In genomic region chr17:87871461-87872126, GRCm38 (mm10) we compare ENCODE assay signal across 20 mouse cellular contexts. TPM values are rescaled to one million over a fixed set of nuclear protein-coding genes. Genes with fewer than 3 reads are reported as not detected.
DNase-seq lines count a peak whose midpoint lies in the region; ATAC-seq and TF ChIP-seq lines count a peak whose summit lies in the region.
"Had no signal": no experiment of that assay in that cellular context is flagged by ENCODE, and none has a peak within 500 bp of the region (broad histone marks: within the 10 kb centered on the region; RNA-seq: fewer than 3 reads in every experiment).

No protein-coding gene starts in this region.

- no peak for ATAC-seq in forebrain, embryonic 11.5 days (replicated peaks; ENCODE audit: low FRiP score)
- ATAC-seq in forebrain, embryonic 13.5 days: no peak
- no peak for ATAC-seq in midbrain, postnatal 0 days (ENCODE audit: low FRiP score)
- ATAC-seq in frontal cortex, adult (ENCODE audit: low TSS enrichment): no peak

- no peak for TF ChIP-seq CTCF in midbrain, postnatal 0 days (IDR thresholded peaks at IDR 0.05)

- H3K4me2 ChIP-seq in forebrain, embryonic 11.5 days (ENCODE audit: low read depth, low read length, severe bottlenecking): no peak overlapping the region
- no peak overlapping the region for H3K4me2 ChIP-seq in forebrain, embryonic 13.5 days
- no peak overlapping the region for H3K4me2 ChIP-seq in midbrain, postnatal 0 days (ENCODE audit: low read depth, low read length, poor library complexity, severe bottlenecking)
- H3K4me2 ChIP-seq: forebrain, embryonic 15.5 days; lung, embryonic 14.5 days; stomach, embryonic 15.5 days had no signal

- no peaks in the 10 kb centered on the region for H3K9me3 ChIP-seq in forebrain, embryonic 11.5 days (ENCODE audit: control insufficient read depth, low read length)
- no peaks in the 10 kb centered on the region for H3K9me3 ChIP-seq in forebrain, embryonic 13.5 days (replicated peaks)
- no peaks in the 10 kb centered on the region for H3K9me3 ChIP-seq in midbrain, embryonic 10.5 days (replicated peaks)
- H3K9me3 ChIP-seq in midbrain, postnatal 0 days (ENCODE audit: low read length): no peaks in the 10 kb centered on the region
- H3K9me3 ChIP-seq: forebrain, embryonic 15.5 days; stomach, embryonic 15.5 days had no signal

- DNase-seq in forebrain, embryonic 11.5 days (ENCODE audit: low spot score): peak; percentile 21
- peak; percentile 7 for DNase-seq in midbrain, embryonic 10.5 days (ENCODE audit: low spot score)
- no peak for DNase-seq in midbrain, postnatal 0 days (ENCODE audit: low spot score)
- DNase-seq in cerebellum, adult 9-10 months: peak; percentile 54
- peak; percentile 8 for DNase-seq in splenic B cell, adult 2 months (ENCODE audit: low read depth, low spot score)
- DNase-seq: heart, postnatal 14 days; lung, embryonic 14.5 days; thymus, postnatal 25 days had no signal

- H3K4me3 ChIP-seq in forebrain, embryonic 11.5 days (ENCODE audit: low read depth, low read length): no peak overlapping the region
- no peak overlapping the region for H3K4me3 ChIP-seq in forebrain, embryonic 13.5 days
- no peak overlapping the region for H3K4me3 ChIP-seq in midbrain, embryonic 10.5 days
- H3K4me3 ChIP-seq in midbrain, postnatal 0 days (ENCODE audit: low read depth, low read length): no peak overlapping the region
- H3K4me3 ChIP-seq: forebrain, embryonic 15.5 days; left cerebral cortex, adult 2 months; stomach, embryonic 15.5 days had no signal

- no peak overlapping the region for H3K9ac ChIP-seq in forebrain, embryonic 11.5 days (ENCODE audit: low read length)
- no peak overlapping the region for H3K9ac ChIP-seq in forebrain, embryonic 13.5 days
- H3K9ac ChIP-seq in midbrain, postnatal 0 days (replicated peaks; ENCODE audit: low read length, poor library complexity, severe bottlenecking): no peak overlapping the region
- H3K9ac ChIP-seq: forebrain, embryonic 15.5 days; lung, embryonic 14.5 days; stomach, embryonic 15.5 days had no signal

- no peaks in the 10 kb centered on the region; the same call in 1 of the 2 replicates for H3K27me3 ChIP-seq in forebrain, embryonic 11.5 days (ENCODE audit: control insufficient read depth, insufficient read depth, low read length)
- H3K27me3 ChIP-seq in forebrain, embryonic 13.5 days: no peaks in the 10 kb centered on the region
- peaks cover 32% of the 10 kb centered on the region for H3K27me3 ChIP-seq in midbrain, embryonic 10.5 days (ENCODE audit: low read depth, poor library complexity, severe bottlenecking)
- no peaks in the 10 kb centered on the region for H3K27me3 ChIP-seq in midbrain, postnatal 0 days (ENCODE audit: insufficient read depth, low read length)
- H3K27me3 ChIP-seq in splenic B cell, adult 2 months (ENCODE audit: control insufficient read depth, insufficient read depth, low read length, poor library complexity, severe bottlenecking): no peaks in the 10 kb centered on the region
- H3K27me3 ChIP-seq: forebrain, embryonic 15.5 days; stomach, embryonic 15.5 days had no signal

- no peak overlapping the region for H3K27ac ChIP-seq in forebrain, embryonic 11.5 days (ENCODE audit: low read depth, low read length)
- no peak overlapping the region for H3K27ac ChIP-seq in forebrain, embryonic 13.5 days
- no peak overlapping the region for H3K27ac ChIP-seq in midbrain, embryonic 10.5 days (replicated peaks)
- no peak overlapping the region for H3K27ac ChIP-seq in midbrain, postnatal 0 days (ENCODE audit: low read depth, low read length)
- H3K27ac ChIP-seq: forebrain, embryonic 15.5 days; left cerebral cortex, adult 2 months; stomach, embryonic 15.5 days had no signal

- WGBS in forebrain, embryonic 11.5 days: 80% methylated on average over 13 of the region's 13 CpGs
- 80% methylated on average over 13 of the region's 13 CpGs for WGBS in forebrain, embryonic 13.5 days
- 90% methylated on average over 13 of the region's 13 CpGs for WGBS in midbrain, embryonic 10.5 days
- WGBS in midbrain, postnatal 0 days: 86% methylated on average over 13 of the region's 13 CpGs

- 0 out of 2 replicates have a peak, but pooled peaks cover under 1% of the 10 kb centered on the region for H3K4me1 ChIP-seq in forebrain, embryonic 11.5 days (replicated peaks; ENCODE audit: control insufficient read depth, insufficient read depth, low read length)
- H3K4me1 ChIP-seq in forebrain, embryonic 13.5 days: peaks cover 8% of the 10 kb centered on the region
- peaks cover 10% of the 10 kb centered on the region for H3K4me1 ChIP-seq in midbrain, embryonic 10.5 days
- no peaks in the 10 kb centered on the region for H3K4me1 ChIP-seq in midbrain, postnatal 0 days (ENCODE audit: insufficient read depth, low read length)
- H3K4me1 ChIP-seq: stomach, embryonic 15.5 days had no signal

- H3K36me3 ChIP-seq in forebrain, embryonic 11.5 days (ENCODE audit: control insufficient read depth, insufficient read depth, low read length): no peaks in the 10 kb centered on the region
- no peaks in the 10 kb centered on the region for H3K36me3 ChIP-seq in forebrain, embryonic 13.5 days (ENCODE audit: poor library complexity, severe bottlenecking)
- H3K36me3 ChIP-seq in midbrain, embryonic 10.5 days: no peaks in the 10 kb centered on the region
- no peaks in the 10 kb centered on the region for H3K36me3 ChIP-seq in midbrain, postnatal 0 days (ENCODE audit: insufficient read depth, low read length)
- H3K36me3 ChIP-seq in splenic B cell, adult 2 months (ENCODE audit: control insufficient read depth, insufficient read depth, low read length, poor library complexity, severe bottlenecking): no peaks in the 10 kb centered on the region
- H3K36me3 ChIP-seq: forebrain, embryonic 15.5 days; stomach, embryonic 15.5 days had no signal

RNA-seq across cellular contexts. Expression of gene Rpl36-ps4, which starts 49.2 kb away (rescaled TPM):
- polyA plus RNA-seq in forebrain, embryonic 11.5 days (2014; fragmentation: Nextera tagmentation; extraction: Ambion mirVana): not detected in 2 replicates
- polyA plus RNA-seq in forebrain, embryonic 13.5 days (2015; fragmentation: Nextera tagmentation; extraction: Ambion mirVana): not detected in 2 replicates
- not detected in 2 replicates for polyA plus RNA-seq in midbrain, embryonic 10.5 days (2016; fragmentation: Nextera tagmentation; extraction: Ambion mirVana)
- not detected in 2 replicates for total RNA-seq in midbrain, postnatal 0 days (2014; rRNA removed)
- polyA plus RNA-seq in midbrain, postnatal 0 days (2015; fragmentation: Nextera tagmentation; extraction: Ambion mirVana): not detected in 2 replicates
- total RNA-seq: adrenal gland, postnatal 4 days; gastrocnemius, adult 8-10 months; heart, postnatal 14 days; layer of hippocampus, adult 18-20 months; left cerebral cortex, adult 2 months had no signal
- polyA plus RNA-seq: forebrain, embryonic 15.5 days; intestine, embryonic 14.5 days; kidney, embryonic 14.5 days; limb, embryonic 14.5 days; lung, embryonic 14.5 days; neural tube, embryonic 14.5 days; stomach, embryonic 15.5 days had no signal
